ENCODE assay signal across 10 mouse cellular contexts in genomic region chr4:3090378-3090735, GRCm38 (mm10).
A peak's percentile ranks its signal among the peaks of the same experiment; 100 is the strongest.
DNase-seq lines count a peak whose midpoint lies in the region; ATAC-seq lines count a peak whose summit lies in the region.
"Had no signal": no experiment of that assay in that cellular context is flagged by ENCODE, and none has a peak within 500 bp of the region (broad histone marks: within the 10 kb centered on the region; RNA-seq: fewer than 3 reads in every experiment).

No protein-coding gene starts in this region.

- no peaks in the 10 kb centered on the region for H3K27me3 ChIP-seq in forebrain, embryonic 10.5 days (ENCODE audit: poor library complexity, severe bottlenecking)
- H3K27me3 ChIP-seq in forebrain, embryonic 14.5 days (replicated peaks; ENCODE audit: control insufficient read depth, insufficient read depth, low read length), result no peaks in the 10 kb centered on the region
- H3K27me3 ChIP-seq in neural tube, embryonic 11.5 days (ENCODE audit: control insufficient read depth, insufficient read depth, low read length), result no peaks in the 10 kb centered on the region
- no peaks in the 10 kb centered on the region for H3K27me3 ChIP-seq in stomach, embryonic 14.5 days (ENCODE audit: control insufficient read depth, insufficient read depth, low read length)

- H3K9me3 ChIP-seq in forebrain, embryonic 10.5 days, result peaks cover 56% of the 10 kb centered on the region
- peaks cover 31% of the 10 kb centered on the region for H3K9me3 ChIP-seq in forebrain, embryonic 14.5 days (replicated peaks; ENCODE audit: control insufficient read depth, low read length)
- peaks cover 27% of the 10 kb centered on the region for H3K9me3 ChIP-seq in neural tube, embryonic 11.5 days (ENCODE audit: control insufficient read depth, low read length)
- peaks cover 27% of the 10 kb centered on the region for H3K9me3 ChIP-seq in stomach, embryonic 14.5 days (ENCODE audit: control insufficient read depth, low read depth, low read length)

- no peak overlapping the region for H3K27ac ChIP-seq in forebrain, embryonic 10.5 days
- no peak overlapping the region for H3K27ac ChIP-seq in forebrain, embryonic 14.5 days (ENCODE audit: low read depth, low read length)
- no peak overlapping the region for H3K27ac ChIP-seq in neural tube, embryonic 11.5 days (ENCODE audit: low read depth, low read length)
- no peak overlapping the region for H3K27ac ChIP-seq in stomach, embryonic 14.5 days (ENCODE audit: low read length)

- DNase-seq in forebrain, embryonic 10.5 days (ENCODE audit: extremely low spot score, low spot score), result peak; percentile 11
- DNase-seq in forebrain, embryonic 14.5 days (ENCODE audit: low spot score), result no peak
- DNase-seq in neural tube, embryonic 11.5 days (ENCODE audit: low spot score), result no peak
- DNase-seq in neural tube, embryonic 10.5 days (ENCODE audit: extremely low spot score, low spot score), result no peak
- peak; percentile 7 for DNase-seq in induced T-regulatory cell, adult 2 months (ENCODE audit: low read depth)
- DNase-seq in layer of hippocampus, adult 9-10 months (ENCODE audit: low spot score), result no peak
- no peak for DNase-seq in left cerebral cortex, adult 9 months (ENCODE audit: low spot score in 2 of 2)
- DNase-seq: lung, adult 2 months; right cerebral cortex, adult 18-20 months had no signal

- no peak overlapping the region for H3K4me3 ChIP-seq in forebrain, embryonic 10.5 days
- no peak overlapping the region for H3K4me3 ChIP-seq in forebrain, embryonic 14.5 days (ENCODE audit: low read depth, low read length)
- no peak overlapping the region for H3K4me3 ChIP-seq in neural tube, embryonic 11.5 days (ENCODE audit: low read depth, low read length)
- no peak overlapping the region for H3K4me3 ChIP-seq in stomach, embryonic 14.5 days (ENCODE audit: low read depth, low read length)

- H3K36me3 ChIP-seq in forebrain, embryonic 10.5 days (replicated peaks), result no peaks in the 10 kb centered on the region
- H3K36me3 ChIP-seq in forebrain, embryonic 14.5 days (ENCODE audit: control insufficient read depth, insufficient read depth, low read length), result no peaks in the 10 kb centered on the region
- H3K36me3 ChIP-seq in neural tube, embryonic 11.5 days (ENCODE audit: control insufficient read depth, insufficient read depth, low read length), result no peaks in the 10 kb centered on the region
- H3K36me3 ChIP-seq in stomach, embryonic 14.5 days (ENCODE audit: control insufficient read depth, insufficient read depth, low read length), result no peaks in the 10 kb centered on the region

- H3K4me1 ChIP-seq in forebrain, embryonic 10.5 days, result no peaks in the 10 kb centered on the region
- no peaks in the 10 kb centered on the region for H3K4me1 ChIP-seq in forebrain, embryonic 14.5 days (ENCODE audit: control insufficient read depth, insufficient read depth, low read length)
- no peaks in the 10 kb centered on the region for H3K4me1 ChIP-seq in neural tube, embryonic 11.5 days (ENCODE audit: control insufficient read depth, insufficient read depth, low read length)
- no peaks in the 10 kb centered on the region for H3K4me1 ChIP-seq in stomach, embryonic 14.5 days (ENCODE audit: control insufficient read depth, insufficient read depth, low read length)

- WGBS in forebrain, embryonic 10.5 days, result 70% methylated on average over 11 of the region's 11 CpGs
- WGBS in forebrain, embryonic 14.5 days, result 85% methylated on average over 11 of the region's 11 CpGs
- 82% methylated on average over 11 of the region's 11 CpGs for WGBS in neural tube, embryonic 11.5 days
- WGBS in stomach, embryonic 14.5 days, result 85% methylated on average over 11 of the region's 11 CpGs

- no peak for ATAC-seq in forebrain, embryonic 14.5 days
- peak; percentile 58; the same call in 1 of the 2 replicates for ATAC-seq in neural tube, embryonic 11.5 days (ENCODE audit: insufficient read depth, low FRiP score, low TSS enrichment)
- 0 out of 2 replicates have a peak, but pooled peaks have one; percentile 7 for ATAC-seq in stomach, embryonic 14.5 days (ENCODE audit: insufficient number of reproducible peaks, insufficient read depth, low FRiP score, low read depth)

- no peak overlapping the region for H3K4me2 ChIP-seq in forebrain, embryonic 14.5 days (ENCODE audit: low read length)
- no peak overlapping the region for H3K4me2 ChIP-seq in neural tube, embryonic 11.5 days (ENCODE audit: low read depth)
- H3K4me2 ChIP-seq in stomach, embryonic 14.5 days (replicated peaks; ENCODE audit: low read depth, low read length), result no peak overlapping the region

- H3K9ac ChIP-seq in forebrain, embryonic 14.5 days (ENCODE audit: low read length), result no peak overlapping the region
- no peak overlapping the region for H3K9ac ChIP-seq in neural tube, embryonic 11.5 days (ENCODE audit: low read length)
- no peak overlapping the region for H3K9ac ChIP-seq in stomach, embryonic 14.5 days (replicated peaks; ENCODE audit: low read depth, low read length)

Comparison
In these comparisons a context has a peak if more than half of its experiments do, and no peak if none do; other contexts are left out.
1. DNase-seq: peak in forebrain, embryonic 10.5 days (single experiment) and induced T-regulatory cell, adult 2 months (single experiment); none in forebrain, embryonic 14.5 days (single experiment), neural tube, embryonic 11.5 days (single experiment), neural tube, embryonic 10.5 days (single experiment), layer of hippocampus, adult 9-10 months (single experiment) and left cerebral cortex, adult 9 months (0 of 2).